Mouse (Mus musculus) gastrocnemius, adult 8-10 months (tissue): Measurements from ENCODE around the gene Frmpd4. TPM values are rescaled to one million over a fixed set of nuclear protein-coding genes. Genes with fewer than 3 reads are reported as not detected.

Source experiments
- DNase-seq, 2 experiments: peaks; one replicate each; pipeline ENCODE4 v3.0.0; 2022; ENCODE audit warnings: low spot score in 2 of 2
- total RNA-seq, 4 experiments: library from RNA; stranded (reverse); gene quantifications; 2 replicates each; pipeline ENCODE4 v1.2.4; 2022

The Frmpd4 gene
- total RNA-seq, 4 experiments from 2014 or later, result 0.05 to 0.12 (median 0.09) TPM; not detected in 1

DNA sequence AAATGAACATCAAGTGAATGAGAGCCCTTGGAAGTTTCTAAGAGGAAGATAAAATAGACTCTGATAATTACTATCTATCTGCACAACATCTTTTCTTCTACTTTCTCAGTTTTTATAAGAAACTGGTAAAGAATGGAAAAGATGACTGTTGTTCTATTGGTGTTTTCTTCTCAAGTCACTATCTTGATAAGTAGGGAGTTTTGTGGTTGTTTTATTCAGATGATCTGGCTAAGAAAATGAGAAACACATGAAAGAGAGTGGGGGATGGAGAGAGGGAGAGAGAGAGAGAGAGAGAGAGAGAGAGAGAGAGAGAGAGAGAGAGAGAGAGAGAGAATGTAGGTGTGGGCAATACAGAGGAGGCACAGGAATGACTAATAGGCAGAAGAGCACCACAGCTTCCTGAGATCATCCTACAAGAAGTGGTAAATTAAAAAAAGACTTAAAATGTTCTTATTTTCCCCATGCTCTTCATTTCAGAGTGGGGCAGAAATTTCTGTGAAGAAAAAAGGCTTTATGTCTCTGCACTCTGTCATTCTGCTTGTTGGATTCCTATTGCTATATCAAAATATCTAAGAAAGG, 979.3 kb downstream of the Frmpd4 start:
- no peak for DNase-seq

DNA sequence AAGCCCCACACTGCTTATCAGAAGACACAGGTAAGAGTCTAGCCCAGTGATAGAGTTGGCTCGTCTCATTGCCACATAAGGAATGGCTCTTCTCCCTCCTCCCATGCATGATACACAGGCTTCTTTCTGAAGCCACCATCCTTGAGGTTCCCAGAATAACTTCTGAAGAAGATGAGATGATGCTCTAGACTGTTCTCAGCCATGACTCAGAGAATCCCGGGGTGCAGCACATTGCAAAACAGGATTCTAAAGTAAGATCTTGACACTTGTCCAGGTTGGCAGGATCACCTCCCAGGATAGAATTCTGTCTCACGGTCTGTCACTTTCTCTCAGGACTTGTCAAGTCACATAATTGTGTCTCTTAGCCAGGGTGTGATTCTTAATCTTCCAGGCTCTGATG, 1024.2 kb downstream of the Frmpd4 start:
- DNase-seq, result no peak

- DNase-seq, result no peak
These were observed 1053.9 kb downstream of the Frmpd4 start for GRCm38 (mm10) chrX:167523151-167523550.

DNA sequence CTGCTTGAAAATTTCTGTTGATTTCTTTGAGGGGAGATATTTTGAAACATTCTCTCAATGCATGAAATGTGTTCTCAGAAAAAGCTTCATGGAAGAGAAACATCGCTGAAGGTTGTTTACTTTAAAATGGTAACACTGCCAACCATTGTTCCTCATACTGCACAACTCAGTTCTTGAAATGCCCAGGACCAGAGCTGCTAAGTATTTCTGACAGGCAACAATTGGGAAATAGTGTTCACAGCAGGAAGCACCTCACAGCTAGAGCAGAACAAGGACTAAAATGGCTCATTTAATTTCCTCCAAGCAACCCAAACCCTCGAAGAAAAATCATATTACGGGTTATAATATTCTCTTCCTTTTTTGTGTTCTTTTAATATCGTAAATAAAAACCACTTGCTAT, 1054.5 kb downstream of the Frmpd4 start:
- DNase-seq, result no peak

GRCm38 (mm10) chrX:167518440-167518839, 1058.6 kb downstream of the Frmpd4 start:
- DNase-seq, result no peak

DNA sequence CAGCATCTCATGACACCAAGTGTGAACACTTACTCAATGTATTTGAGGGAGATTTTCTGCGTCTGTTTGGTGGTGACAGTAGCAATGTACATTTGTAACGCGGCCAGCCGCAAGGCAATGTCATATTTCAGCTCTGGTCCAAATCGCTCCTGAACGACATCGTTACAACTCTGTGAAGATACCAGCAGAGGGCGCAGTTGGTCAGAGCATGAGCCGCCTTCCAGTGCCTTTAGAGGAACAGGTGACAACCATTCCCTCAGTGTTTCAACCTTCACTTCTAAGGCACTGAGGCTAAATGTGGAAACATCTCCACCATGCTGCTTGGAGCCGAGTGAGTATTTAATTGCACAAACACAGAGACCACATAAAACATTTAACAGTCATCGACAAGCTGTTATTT, 1079.3 kb downstream of the Frmpd4 start:
- DNase-seq, result no peak

DNA sequence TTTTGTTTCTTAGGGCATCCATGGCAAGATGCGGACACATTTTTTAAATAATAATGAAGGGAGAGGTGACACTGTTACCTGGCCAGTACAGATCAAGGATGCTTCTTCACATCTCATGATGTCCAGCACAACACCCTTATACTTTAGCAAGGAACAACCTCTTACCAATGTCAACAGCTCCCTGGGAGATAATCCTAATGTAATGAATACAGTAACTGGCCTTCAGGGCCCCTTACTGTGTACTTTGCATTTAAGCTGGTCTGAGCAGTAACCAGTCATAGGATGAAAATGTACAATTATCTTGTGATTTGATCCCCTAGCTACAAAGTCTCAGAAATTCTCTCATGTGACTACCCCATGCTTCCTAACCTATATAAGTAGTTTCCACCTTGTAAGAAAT, 1084.8 kb downstream of the Frmpd4 start:
- DNase-seq, result no peak

DNA sequence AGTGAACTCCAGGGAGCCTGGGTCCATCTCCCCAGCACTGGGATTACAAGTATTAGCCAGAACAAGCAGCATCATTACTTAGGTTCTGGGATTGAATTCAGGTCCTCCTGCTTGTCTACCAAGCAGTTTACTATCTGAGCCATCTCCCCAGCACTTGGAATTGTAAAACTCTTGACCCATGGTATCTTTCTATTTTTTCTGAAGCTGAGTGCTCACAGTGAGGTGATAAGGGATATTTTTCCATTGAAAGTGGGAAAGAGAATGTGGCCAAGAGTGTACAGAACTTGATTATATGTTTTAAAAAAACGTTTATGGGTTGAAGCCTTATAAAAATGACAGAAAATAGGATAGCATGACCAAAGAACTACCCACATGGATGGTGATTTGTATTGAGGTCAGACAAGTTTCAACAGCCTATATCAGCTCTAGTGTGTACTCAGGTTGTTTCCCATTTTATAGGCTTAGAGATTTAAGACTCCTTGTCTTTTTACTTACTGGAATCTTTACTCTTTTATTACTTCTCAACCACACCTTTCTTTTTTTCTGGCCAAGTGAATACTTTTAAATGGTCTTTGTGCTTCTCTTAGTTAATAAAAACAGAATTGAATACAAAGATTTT, 1085.3 kb downstream of the Frmpd4 start:
- no peak for DNase-seq

GRCm38 (mm10) chrX:167483409-167484177, 1093.4 kb downstream of the Frmpd4 start:
- no peak for DNase-seq

- no peak for DNase-seq
These were observed 1099.4 kb downstream of the Frmpd4 start for GRCm38 (mm10) chrX:167477636-167478035.

- DNase-seq, result no peak
These were observed 1142.1 kb downstream of the Frmpd4 start for GRCm38 (mm10) chrX:167434883-167435282.

DNA sequence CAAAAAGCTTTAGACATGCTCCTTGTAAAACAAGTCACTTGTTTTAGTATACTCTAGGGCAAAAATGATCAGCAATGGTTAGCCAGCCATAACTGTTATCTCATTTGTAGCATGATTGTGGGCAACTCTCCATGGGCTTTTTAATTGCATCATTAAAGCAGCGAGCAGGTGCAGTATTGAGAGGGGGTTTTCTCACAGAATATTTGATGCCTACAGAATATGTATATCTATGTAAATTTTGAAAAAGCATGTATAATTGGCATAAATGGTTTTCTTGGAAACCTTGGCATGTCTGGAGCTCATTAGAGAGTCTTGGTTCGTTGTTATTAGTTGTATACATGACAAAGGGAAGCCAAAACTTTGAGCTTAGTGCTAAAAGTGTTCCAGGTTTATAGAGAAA, 1143.1 kb downstream of the Frmpd4 start:
- no peak for DNase-seq

Other genes starting within 250 kb of the Frmpd4 start
- 10 to 100 TPM; 34.3 to 45.9 (median 38.6) TPM for gene Msl3, start 96.7 kb upstream of the Frmpd4 start, total RNA-seq
- gene Arhgap6, start 217.9 kb upstream of the Frmpd4 start, total RNA-seq, result 1 to 10 TPM; 2.4 to 3.4 (median 3.1) TPM